Mouse (Mus musculus) embryonic facial prominence, embryonic 10.5 days (tissue): Measurements from ENCODE around the gene Arid3b. TPM values are rescaled to one million over a fixed set of nuclear protein-coding genes. Genes with fewer than 3 reads are reported as not detected.
A peak's percentile ranks its signal among the peaks of the same experiment; 100 is the strongest.

Experiments
- DNase-seq: peaks from one replicate; pipeline ENCODE4 v3.0.0-alpha.2; 2017; ENCODE audit warnings: low spot score
- H3K27ac ChIP-seq: fragments of 300-500 bp; sonication (generic); replicated peaks from 2 replicates; pipeline ENCODE4 v1.5.1; 2016; ENCODE audit warnings: mild to moderate bottlenecking
- H3K27me3 ChIP-seq: fragments of 300-500 bp; sonication (generic); replicated peaks from 2 replicates; pipeline ENCODE4 v1.6.1; 2016; ENCODE audit warnings: low read depth, mild to moderate bottlenecking; ENCODE audit not compliant: poor library complexity, severe bottlenecking
- H3K36me3 ChIP-seq: fragments of 300-500 bp; sonication (generic); replicated peaks from 2 replicates; pipeline ENCODE4 v1.6.1; 2016; ENCODE audit warnings: mild to moderate bottlenecking, moderate library complexity
- H3K4me1 ChIP-seq: fragments of 300-500 bp; sonication (generic); 2 replicates; pipeline ENCODE4 v1.6.1; 2016
- H3K4me3 ChIP-seq: fragments of 300-500 bp; sonication (generic); 2 replicates; pipeline ENCODE4 v1.5.1; 2016; ENCODE audit warnings: mild to moderate bottlenecking, moderate library complexity
- H3K9me3 ChIP-seq: fragments of 300-500 bp; sonication (generic); 2 replicates; pipeline ENCODE4 v1.6.1; 2016; ENCODE audit warnings: mild to moderate bottlenecking
- WGBS: fragments of 180-500 bp; shearing (Covaris S2); methylation state at CpG from one replicate; pipeline ENCODE4 v1.1.7; 2016; 5-methylcytosine and 5-hydroxymethylcytosine counted together
- polyA plus RNA-seq: library from polyadenylated mRNA; unstranded; fragments of >200 nt; fragmentation: Nextera tagmentation; extraction: Ambion mirVana; gene quantifications from 2 replicates; pipeline ENCODE4 v1.2.1, GENCODE M21; 2016

The Arid3b gene
- polyA plus RNA-seq, 1 experiment from 2014 or later: 51.0 TPM

DNA sequence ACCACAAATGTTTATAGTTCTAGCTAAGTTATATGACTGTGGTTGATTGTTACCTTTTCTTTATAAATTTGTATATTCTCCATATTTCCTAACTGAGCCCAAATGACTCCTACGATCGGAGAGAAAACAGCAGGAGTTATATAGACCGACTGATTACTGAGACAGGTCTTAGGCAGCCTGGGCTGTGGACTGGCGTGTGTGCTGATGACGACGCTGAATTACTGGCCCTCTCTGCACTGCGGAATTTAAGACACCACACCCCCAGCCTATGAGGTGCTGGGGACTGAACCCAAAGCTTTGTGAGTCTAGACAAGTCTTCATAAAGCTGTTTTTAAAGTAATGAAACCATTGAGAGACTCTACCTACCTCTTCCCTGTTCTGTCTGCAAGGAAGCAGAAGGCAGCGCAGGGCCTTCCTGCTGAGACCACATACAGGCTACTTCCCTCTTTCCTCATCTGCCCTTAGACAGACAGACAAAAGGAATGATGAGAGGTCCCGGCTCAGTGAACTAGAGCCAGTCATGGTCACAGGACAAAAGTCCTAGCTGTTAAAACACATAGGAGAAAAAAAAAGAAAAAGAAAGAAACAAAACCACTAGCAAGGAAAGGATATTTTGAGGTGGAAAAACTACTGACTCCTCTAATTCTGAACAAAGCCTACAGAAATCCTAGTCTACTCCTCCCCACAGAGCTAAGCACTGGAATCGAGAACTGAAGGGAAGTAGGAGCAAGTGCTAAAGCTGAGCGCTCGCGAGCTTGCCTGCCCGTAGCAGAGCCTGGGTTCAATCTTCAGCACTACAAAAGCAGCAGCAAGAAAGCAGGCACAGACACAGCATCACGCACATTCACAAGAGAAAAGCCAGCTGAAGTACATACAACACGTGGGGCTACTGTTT, 16.2 kb downstream of the Arid3b start:
- DNase-seq: no peak
- H3K27ac ChIP-seq: peak overlapping the region; percentile 45; the same call in 1 of the 2 replicates
- peaks cover 66% of the 10 kb centered on the region for H3K4me1 ChIP-seq
- H3K27me3 ChIP-seq: no peaks in the 10 kb centered on the region
- H3K4me3 ChIP-seq: no peak overlapping the region
- 38% methylated on average over 16 of the region's 16 CpGs for WGBS
- peaks cover 8% of the 10 kb centered on the region for H3K36me3 ChIP-seq
- no peaks in the 10 kb centered on the region for H3K9me3 ChIP-seq

DNA sequence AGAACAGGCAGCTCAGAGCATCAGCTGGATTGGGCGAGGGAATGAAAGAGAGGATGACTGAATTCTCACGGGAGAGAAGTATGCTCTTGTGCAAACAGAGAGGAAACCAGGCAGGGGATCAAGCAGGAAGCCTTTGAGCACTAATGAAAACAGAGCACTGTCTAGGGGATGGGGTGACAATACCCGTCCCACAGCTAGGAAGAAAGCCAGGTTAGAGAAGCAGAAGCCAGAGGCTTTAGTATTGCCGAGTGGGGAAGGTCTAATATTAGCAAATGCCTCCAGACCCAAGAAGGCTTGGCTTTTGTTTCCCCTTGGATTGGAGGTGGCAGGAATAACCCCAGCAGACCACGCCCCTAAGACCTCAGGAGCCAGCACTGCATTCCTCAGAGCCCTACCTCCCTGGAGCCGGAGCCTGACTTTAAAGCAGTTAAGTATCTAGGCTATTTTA, 19.3 kb downstream of the Arid3b start:
- Histone ChIP-seq H3K9me3 (no peaks in the 10 kb centered on the region), H3K36me3 (no peaks in the 10 kb centered on the region), H3K4me1 (peaks cover 91% of the 10 kb centered on the region), H3K4me3 (peak overlapping the region; percentile 29), H3K27ac (peak overlapping the region; percentile 75), H3K27me3 (no peaks in the 10 kb centered on the region)
- 3% methylated on average over 6 of the region's 6 CpGs for WGBS
- peak; percentile 63 for DNase-seq

DNA sequence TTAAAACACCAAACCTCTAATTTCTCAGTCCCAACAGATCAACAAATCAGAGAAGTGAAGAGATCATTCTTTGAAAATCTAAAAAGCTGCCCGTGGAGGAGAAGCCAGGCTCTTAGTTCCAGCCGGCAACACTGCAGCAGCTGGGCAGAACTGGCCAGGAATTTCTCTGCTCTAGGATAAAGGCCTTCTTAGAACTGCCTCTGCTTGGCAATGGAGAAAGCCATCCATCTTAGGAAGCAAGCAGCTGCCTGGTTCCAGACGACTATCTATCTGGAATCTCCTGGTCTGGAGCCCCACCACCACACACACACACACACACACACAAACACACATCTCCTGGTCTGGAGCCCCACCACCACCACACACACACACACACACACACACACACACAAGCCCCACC, 21.7 kb downstream of the Arid3b start:
- H3K36me3 ChIP-seq: peaks cover 8% of the 10 kb centered on the region
- H3K4me1 ChIP-seq: peaks cover 93% of the 10 kb centered on the region
- DNase-seq: no peak
- H3K27ac ChIP-seq: peak overlapping the region; percentile 63
- no peaks in the 10 kb centered on the region for H3K27me3 ChIP-seq
- H3K9me3 ChIP-seq: no peaks in the 10 kb centered on the region
- H3K4me3 ChIP-seq: no peak overlapping the region
- 33% methylated on average over 3 of the region's 3 CpGs for WGBS

DNA sequence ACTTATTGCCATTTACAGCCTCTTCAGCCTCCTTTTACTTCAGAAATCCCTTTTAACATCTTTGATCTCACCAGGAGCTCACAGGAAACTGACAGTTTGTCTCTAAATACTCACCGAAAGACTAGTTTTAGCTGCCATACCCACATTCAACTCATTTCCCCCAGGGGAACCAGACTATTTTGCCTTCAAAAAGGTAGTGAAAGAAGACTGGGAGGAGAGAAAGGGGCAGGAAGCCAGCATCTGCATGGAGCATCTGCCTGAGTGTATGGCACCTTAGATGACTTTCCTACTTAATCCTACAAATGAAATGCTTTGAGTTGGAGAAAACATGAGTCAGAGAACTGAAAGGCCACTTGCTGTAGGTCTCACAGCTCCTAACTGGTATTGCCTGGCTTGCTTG, 22.6 kb downstream of the Arid3b start:
- peaks cover 17% of the 10 kb centered on the region for H3K36me3 ChIP-seq
- H3K9me3 ChIP-seq: no peaks in the 10 kb centered on the region
- H3K4me1 ChIP-seq: peaks cover 94% of the 10 kb centered on the region
- H3K27ac ChIP-seq: peak overlapping the region; percentile 44
- WGBS: 22% methylated on average over 1 of the region's 1 CpGs
- H3K4me3 ChIP-seq: no peak overlapping the region
- H3K27me3 ChIP-seq: no peaks in the 10 kb centered on the region
- DNase-seq: no peak

DNA sequence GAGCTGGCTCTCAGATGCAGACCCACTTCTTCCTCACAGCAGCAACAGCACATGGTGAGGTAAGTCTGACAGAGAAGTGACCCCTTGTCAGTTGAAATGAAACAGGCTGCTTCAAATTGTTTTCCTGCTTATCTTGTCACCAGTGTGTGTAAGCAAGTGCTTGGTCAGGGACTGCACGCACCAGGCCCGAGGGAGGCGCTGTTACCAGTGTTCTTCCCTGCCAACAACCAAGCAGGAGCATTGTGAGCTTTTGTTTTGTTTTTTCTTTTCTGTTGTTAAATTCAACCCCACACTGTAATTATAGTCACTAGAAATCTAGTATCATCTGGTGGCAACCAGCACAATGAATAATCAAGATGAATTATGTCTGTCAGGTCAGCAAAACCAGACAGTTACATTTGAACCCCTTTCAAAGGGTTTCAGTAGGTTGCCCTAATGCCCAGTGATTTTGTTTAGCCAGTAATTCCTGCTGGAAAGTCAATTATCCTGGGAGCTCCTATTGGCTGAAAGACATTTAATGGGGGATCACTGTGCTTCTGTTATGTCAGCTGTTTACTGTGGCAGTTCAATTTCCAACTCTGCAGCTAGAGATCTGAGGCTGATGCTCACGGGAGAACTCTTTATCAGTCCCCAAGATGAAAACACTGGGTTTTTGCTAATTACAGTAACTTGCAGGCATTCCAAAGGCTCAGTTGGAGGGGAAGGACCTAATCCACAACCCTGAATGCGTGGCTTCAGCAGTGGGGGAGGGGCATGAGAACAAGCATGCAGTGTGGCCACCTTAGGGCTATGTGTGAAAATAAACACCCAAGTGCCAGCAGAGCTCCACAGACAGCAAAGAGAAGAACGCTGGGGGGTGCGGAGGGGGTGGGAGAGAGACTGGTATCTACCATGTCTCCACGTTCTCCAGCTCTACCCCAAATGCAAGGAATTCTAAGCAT, 24.5 kb downstream of the Arid3b start:
- 0 out of 2 replicates have a peak overlapping the region, but pooled peaks have one; percentile 21 for H3K4me3 ChIP-seq
- peak; percentile 43 for DNase-seq
- H3K27ac ChIP-seq: peak overlapping the region; percentile 71
- H3K4me1 ChIP-seq: peaks cover 94% of the 10 kb centered on the region
- WGBS: 30% methylated on average over 8 of the region's 8 CpGs
- no peaks in the 10 kb centered on the region for H3K9me3 ChIP-seq
- H3K36me3 ChIP-seq: peaks cover 35% of the 10 kb centered on the region
- H3K27me3 ChIP-seq: no peaks in the 10 kb centered on the region

DNA sequence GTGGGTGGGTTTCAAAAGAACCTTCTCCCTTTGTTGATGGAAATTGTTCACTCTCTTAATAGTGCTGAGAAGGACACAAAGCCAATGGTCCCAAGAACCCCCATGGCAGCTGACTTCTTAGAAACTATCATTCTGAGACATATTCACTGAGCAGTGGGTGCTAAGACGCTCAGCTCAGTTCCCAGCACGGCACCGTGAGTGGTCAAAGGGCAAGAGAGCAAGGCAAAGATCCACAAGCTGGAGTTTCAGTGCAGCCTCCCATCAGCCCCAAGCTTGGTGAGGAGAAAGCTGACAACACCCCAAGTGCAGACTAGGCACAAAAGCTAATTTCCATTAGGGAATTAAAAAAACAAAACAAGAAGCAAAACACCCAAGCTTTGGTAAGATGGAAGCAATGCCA, 25.9 kb downstream of the Arid3b start:
- 77% methylated on average over 3 of the region's 3 CpGs for WGBS
- H3K9me3 ChIP-seq: no peaks in the 10 kb centered on the region
- no peak overlapping the region for H3K4me3 ChIP-seq
- H3K36me3 ChIP-seq: peaks cover 41% of the 10 kb centered on the region
- DNase-seq: no peak
- no peaks in the 10 kb centered on the region for H3K27me3 ChIP-seq
- H3K4me1 ChIP-seq: peaks cover 94% of the 10 kb centered on the region
- no peak overlapping the region for H3K27ac ChIP-seq

DNA sequence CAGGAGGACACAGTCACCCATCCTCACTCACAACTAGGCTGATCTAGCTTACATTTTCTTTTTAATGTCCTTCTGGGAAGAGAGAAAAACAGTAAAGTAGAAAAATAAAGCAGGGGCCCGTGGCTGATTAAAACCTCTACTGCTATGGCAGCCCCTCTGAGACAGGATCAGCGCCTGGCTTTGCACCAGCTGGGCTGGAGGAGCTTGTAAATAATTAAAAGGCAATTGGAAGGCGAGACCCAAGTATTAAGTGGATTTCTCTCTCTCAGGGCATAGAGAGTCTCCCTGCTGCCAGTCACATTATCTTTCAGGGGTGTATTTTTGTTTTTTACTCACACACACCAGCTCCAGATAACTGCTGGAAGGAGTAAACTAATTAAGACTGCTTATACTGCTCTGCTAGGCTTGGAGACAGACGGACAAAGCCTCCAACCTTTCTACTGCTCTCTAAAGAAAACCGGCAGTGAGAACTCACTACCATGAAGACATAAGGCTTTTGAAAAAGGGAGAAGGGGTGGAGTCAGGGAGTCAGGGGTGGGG, 27.8 kb downstream of the Arid3b start:
- no peak for DNase-seq
- 56% methylated on average over 5 of the region's 5 CpGs for WGBS
- Histone ChIP-seq H3K27me3 (no peaks in the 10 kb centered on the region), H3K4me3 (no peak overlapping the region), H3K36me3 (peaks cover 41% of the 10 kb centered on the region), H3K27ac (peak overlapping the region; percentile 48), H3K4me1 (peaks cover 93% of the 10 kb centered on the region), H3K9me3 (no peaks in the 10 kb centered on the region)

DNA sequence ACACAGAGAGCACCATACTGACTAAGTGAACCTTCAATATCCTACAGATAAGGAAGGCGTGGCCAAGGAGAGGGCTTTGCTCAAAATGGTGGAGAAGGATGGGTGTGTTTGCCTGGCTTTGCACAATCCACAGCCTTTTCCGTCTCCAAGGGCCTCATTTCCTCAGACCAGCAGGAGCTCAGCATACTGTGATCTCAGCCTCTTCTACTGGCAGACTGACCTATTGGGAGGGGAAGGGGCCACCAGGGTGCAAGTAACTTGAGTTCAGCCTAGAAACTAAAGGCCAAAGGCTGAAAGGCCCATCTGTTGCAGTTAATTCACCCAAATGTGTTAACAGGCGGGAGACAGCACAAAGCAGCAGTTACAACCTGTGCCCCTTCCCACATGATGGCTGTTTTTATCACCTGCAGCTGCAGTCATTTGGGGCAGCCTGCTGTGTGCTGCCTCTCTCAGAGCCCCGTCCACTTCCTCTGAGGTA, 29.4 kb downstream of the Arid3b start:
- 0 out of 2 replicates have a peak overlapping the region, but pooled peaks have one; percentile 1 for H3K27ac ChIP-seq
- peak; percentile 24 for DNase-seq
- no peaks in the 10 kb centered on the region for H3K27me3 ChIP-seq
- peaks cover 93% of the 10 kb centered on the region for H3K4me1 ChIP-seq
- 71% methylated on average over 4 of the region's 4 CpGs for WGBS
- no peaks in the 10 kb centered on the region for H3K9me3 ChIP-seq
- H3K36me3 ChIP-seq: peaks cover 47% of the 10 kb centered on the region
- no peak overlapping the region for H3K4me3 ChIP-seq

DNA sequence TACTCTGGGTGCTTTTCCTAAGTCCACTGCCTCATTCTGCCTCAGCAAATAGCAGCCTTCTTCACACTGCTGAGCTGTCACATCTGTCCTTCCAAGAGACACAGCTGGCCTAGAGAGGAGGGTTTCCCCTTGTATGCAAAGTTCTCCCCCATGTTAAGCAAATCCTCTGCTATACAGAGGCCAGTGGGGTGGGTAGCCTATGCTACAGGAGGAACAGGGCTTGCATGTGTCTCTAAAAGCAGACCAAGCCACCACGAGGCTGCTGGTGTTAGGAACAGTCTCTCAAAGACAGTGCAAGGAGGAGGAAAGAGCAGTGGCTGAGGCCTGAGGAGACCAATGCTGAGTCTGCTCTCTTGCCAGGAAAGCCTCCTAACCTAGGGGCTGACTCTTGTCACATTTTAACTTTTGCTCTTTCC, 30.5 kb downstream of the Arid3b start:
- 54% methylated on average over 1 of the region's 1 CpGs for WGBS
- H3K27ac ChIP-seq: 0 out of 2 replicates have a peak overlapping the region, but pooled peaks have one; percentile 54
- H3K36me3 ChIP-seq: peaks cover 59% of the 10 kb centered on the region

DNA sequence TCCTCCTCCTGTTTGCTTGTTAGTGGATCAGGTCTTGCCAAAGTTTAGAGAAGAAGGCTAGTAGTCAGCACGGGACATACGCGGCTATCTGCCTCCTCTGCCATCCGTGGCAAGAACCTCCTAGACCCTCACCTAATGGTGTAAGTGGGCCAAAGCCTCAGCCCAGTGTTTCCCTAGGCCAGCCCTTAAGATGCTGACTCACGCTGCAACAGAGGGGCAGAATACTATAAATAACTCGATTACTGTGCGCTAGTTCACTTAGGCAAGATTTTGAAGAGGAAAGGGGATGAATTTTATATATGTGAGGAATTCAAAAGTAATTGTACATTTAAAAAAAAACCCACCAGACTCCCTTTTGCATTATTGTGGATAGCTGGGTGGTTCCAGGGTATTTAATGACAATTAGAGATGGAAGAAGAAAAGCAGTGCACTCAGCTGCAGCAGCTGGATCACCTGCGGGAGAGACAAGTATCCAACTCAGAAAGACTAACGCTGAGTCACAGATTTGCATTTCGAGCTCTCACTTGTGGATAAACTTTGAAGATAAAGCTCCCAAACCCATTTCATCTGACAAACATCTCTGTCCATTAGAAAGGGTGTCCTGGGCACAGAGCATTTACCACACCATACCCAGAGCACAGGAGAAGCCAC, 31.4 kb downstream of the Arid3b start:
- H3K27ac ChIP-seq: no peak overlapping the region; the same call in 1 of the 2 replicates
- 81% methylated on average over 10 of the region's 10 CpGs for WGBS
- no peaks in the 10 kb centered on the region for H3K9me3 ChIP-seq
- H3K27me3 ChIP-seq: no peaks in the 10 kb centered on the region
- peaks cover 91% of the 10 kb centered on the region for H3K4me1 ChIP-seq
- peaks cover 63% of the 10 kb centered on the region for H3K36me3 ChIP-seq
- H3K4me3 ChIP-seq: no peak overlapping the region
- no peak for DNase-seq

More for the DNA sequence above, 30.5 kb downstream of the Arid3b start:
- DNase-seq: no peak
- Histone ChIP-seq H3K4me3 (no peak overlapping the region), H3K27me3 (no peaks in the 10 kb centered on the region), H3K4me1 (peaks cover 91% of the 10 kb centered on the region), H3K9me3 (no peaks in the 10 kb centered on the region)

DNA sequence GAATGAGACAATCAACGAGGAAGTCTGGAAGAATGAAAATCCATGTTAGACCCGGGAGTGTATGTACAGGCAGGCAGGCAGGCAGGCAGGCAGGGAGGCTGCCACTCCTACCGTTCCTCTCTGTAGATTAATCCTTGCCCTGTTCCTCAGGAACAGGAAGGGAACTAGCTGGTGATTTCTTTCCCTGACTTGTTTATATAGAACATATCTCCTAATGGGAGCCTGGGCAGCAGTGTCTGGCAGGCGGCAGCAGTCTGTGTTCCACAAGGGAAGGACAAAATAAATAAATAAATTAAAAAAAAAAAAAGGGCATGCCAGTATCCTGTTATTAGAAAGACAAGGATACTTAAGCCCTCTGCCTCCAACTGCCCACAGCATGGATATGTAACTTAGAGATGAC, 32.8 kb downstream of the Arid3b start:
- Histone ChIP-seq H3K27ac (peak overlapping the region; percentile 74), H3K4me1 (peaks cover 96% of the 10 kb centered on the region), H3K36me3 (peaks cover 56% of the 10 kb centered on the region), H3K4me3 (peak overlapping the region; percentile 14; the same call in 1 of the 2 replicates), H3K27me3 (no peaks in the 10 kb centered on the region), H3K9me3 (no peaks in the 10 kb centered on the region)
- DNase-seq: no peak
- WGBS: 21% methylated on average over 4 of the region's 4 CpGs
